Mouse (Mus musculus) stomach, postnatal 0 days (tissue): ENCODE results near the gene Ift122. TPM values are rescaled to one million over a fixed set of nuclear protein-coding genes. Genes with fewer than 3 reads are reported as not detected.

Experiments used
- ATAC-seq: fragments of 200-750 bp; cut with Nextera tagmentation; 2 replicates; pipeline ENCODE4 v1.8.0; 2017; ENCODE audit not compliant: low FRiP score, low TSS enrichment
- DNase-seq: peaks from one replicate; pipeline ENCODE4 v3.0.0-alpha.2; 2016; ENCODE audit warnings: low spot score
- H3K27ac ChIP-seq: fragments of 300-500 bp; sonication (generic); replicated peaks from 2 replicates; pipeline ENCODE4 v1.5.1; 2014; ENCODE audit warnings: mild to moderate bottlenecking, control low read depth
- H3K27me3 ChIP-seq: fragments of 300-500 bp; sonication (generic); 2 replicates; pipeline ENCODE4 v1.6.1; 2014; ENCODE audit warnings: low read length; ENCODE audit not compliant: control insufficient read depth, insufficient read depth
- H3K36me3 ChIP-seq: fragments of 300-500 bp; sonication (generic); 2 replicates; pipeline ENCODE4 v1.6.1; 2014; ENCODE audit warnings: low read length, mixed read lengths; ENCODE audit not compliant: control insufficient read depth, insufficient read depth
- H3K4me1 ChIP-seq: fragments of 300-500 bp; sonication (generic); replicated peaks from 2 replicates; pipeline ENCODE4 v1.6.1; 2014; ENCODE audit warnings: antibody characterized with exemption; ENCODE audit not compliant: control insufficient read depth, insufficient read depth
- H3K4me2 ChIP-seq: fragments of 300-500 bp; sonication (generic); replicated peaks from 2 replicates; pipeline ENCODE4 v1.6.1; 2014; ENCODE audit warnings: low read depth, mild to moderate bottlenecking, control low read depth, moderate library complexity
- H3K4me3 ChIP-seq: fragments of 300-500 bp; sonication (generic); 2 replicates; pipeline ENCODE4 v1.5.1; 2014; ENCODE audit warnings: low read depth, low read length, control low read depth
- H3K9ac ChIP-seq: fragments of 300-500 bp; sonication (generic); 2 replicates; pipeline ENCODE4 v1.6.1; 2014; ENCODE audit warnings: mild to moderate bottlenecking, low read length, control low read depth, mixed read lengths
- H3K9me3 ChIP-seq: fragments of 300-500 bp; sonication (generic); 2 replicates; pipeline ENCODE4 v1.6.1; 2016; ENCODE audit warnings: low read length; ENCODE audit not compliant: control insufficient read depth
- CTCF ChIP-seq: IDR thresholded peaks from 2 replicates; pipeline ENCODE4 v1.5.1; 2016; ENCODE audit warnings: antibody characterized with exemption, low read depth, mild to moderate bottlenecking, moderate library complexity
- EP300 ChIP-seq: optimal IDR thresholded peaks from 2 replicates; pipeline ENCODE3; 2016; ENCODE audit warnings: antibody characterized with exemption
- WGBS: fragments of 180-500 bp; shearing (Covaris S2); extraction: QIAGEN DNeasy Blood & Tissue Kit; methylation state at CpG from one replicate; pipeline ENCODE4 v1.1.7; 2014; 5-methylcytosine and 5-hydroxymethylcytosine counted together
- polyA plus RNA-seq: library from polyadenylated mRNA; unstranded; fragments of >200 nt; fragmentation: Nextera tagmentation; extraction: Ambion mirVana; gene quantifications from 2 replicates; pipeline ENCODE4 v1.2.1, GENCODE M21; 2015

Gene Ift122
- polyA plus RNA-seq, 1 experiment from 2014 or later = 4.9 TPM

- ATAC-seq (no peak), DNase-seq (no peak)
- no peaks in the 10 kb centered on the region for H3K27me3 ChIP-seq
- H3K9me3 ChIP-seq = no peaks in the 10 kb centered on the region
- no peak overlapping the region for H3K4me3 ChIP-seq
- no peaks in the 10 kb centered on the region for H3K36me3 ChIP-seq
- no peak overlapping the region for H3K9ac ChIP-seq
- no peak overlapping the region for H3K27ac ChIP-seq
- no peaks in the 10 kb centered on the region for H3K4me1 ChIP-seq
- WGBS = 77% methylated on average over 10 of the region's 10 CpGs
- no peak overlapping the region for H3K4me2 ChIP-seq
- no peak for TF ChIP-seq EP300
- no peak for TF ChIP-seq CTCF
Measured at GRCm38 (mm10) chr6:115927292-115928242, 74.3 kb downstream of the Ift122 start.

DNA sequence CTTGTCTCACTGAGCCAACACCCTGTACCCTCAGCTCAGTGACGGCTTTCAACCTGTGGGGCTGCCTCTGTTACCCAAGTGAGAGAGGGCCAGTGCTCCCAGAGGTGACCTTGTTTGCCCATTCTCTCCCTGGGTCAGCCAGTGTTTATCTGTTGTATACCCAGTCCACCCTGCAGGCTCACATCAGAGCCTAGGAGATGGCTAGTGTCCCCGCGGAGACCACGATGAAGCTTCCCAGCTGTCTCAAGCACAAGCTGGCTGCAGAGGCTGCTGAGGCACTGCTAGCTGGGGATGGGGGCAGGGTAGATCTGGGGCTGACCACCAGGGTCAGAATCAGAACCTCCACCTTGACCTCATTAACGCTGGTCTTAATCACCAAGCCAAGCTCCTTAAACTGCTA is 76.7 kb downstream of the Ift122 start:
- TF ChIP-seq EP300 = no peak
- TF ChIP-seq CTCF = no peak
- Histone ChIP-seq H3K4me2 (no peak overlapping the region), H3K36me3 (no peaks in the 10 kb centered on the region), H3K9ac (no peak overlapping the region), H3K4me1 (no peaks in the 10 kb centered on the region), H3K27me3 (no peaks in the 10 kb centered on the region), H3K27ac (no peak overlapping the region), H3K4me3 (no peak overlapping the region), H3K9me3 (no peaks in the 10 kb centered on the region)
- ATAC-seq (no peak), DNase-seq (no peak)
- 34% methylated on average over 5 of the region's 5 CpGs for WGBS

DNA sequence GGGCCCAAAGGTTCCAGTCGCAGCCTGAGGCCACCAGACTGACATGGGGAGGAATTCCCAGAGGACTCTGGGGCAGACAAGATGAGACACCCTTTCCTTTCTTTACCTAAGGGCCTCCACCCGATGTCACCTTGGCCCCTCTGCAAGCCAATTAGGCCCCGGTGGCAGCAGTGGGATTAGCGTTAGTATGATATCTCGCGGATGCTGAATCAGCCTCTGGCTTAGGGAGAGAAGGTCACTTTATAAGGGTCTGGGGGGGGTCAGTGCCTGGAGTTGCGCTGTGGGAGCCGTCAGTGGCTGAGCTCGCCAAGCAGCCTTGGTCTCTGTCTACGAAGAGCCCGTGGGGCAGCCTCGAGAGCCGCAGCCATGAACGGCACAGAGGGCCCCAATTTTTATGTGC is 78.4 kb downstream of the Ift122 start, which contains the start of gene Rho:
Gene Rho (plus strand): TSS at position 110 of the 400 bp plus-strand sequence.
- Histone ChIP-seq H3K9ac (no peak within 1 kb of the TSS), H3K9me3 (no peaks in the 10 kb centered on the region), H3K27me3 (no peaks in the 10 kb centered on the region), H3K36me3 (no peaks in the 10 kb centered on the region), H3K4me1 (no peaks in the 10 kb centered on the region), H3K4me2 (no peak within 1 kb of the TSS), H3K4me3 (no peak within 1 kb of the TSS), H3K27ac (no peak within 1 kb of the TSS)
- WGBS = 86% methylated on average over 14 of the region's 14 CpGs
- TF ChIP-seq CTCF (no peak), EP300 (no peak)
- DNase-seq (no peak), ATAC-seq (no peak)

DNA sequence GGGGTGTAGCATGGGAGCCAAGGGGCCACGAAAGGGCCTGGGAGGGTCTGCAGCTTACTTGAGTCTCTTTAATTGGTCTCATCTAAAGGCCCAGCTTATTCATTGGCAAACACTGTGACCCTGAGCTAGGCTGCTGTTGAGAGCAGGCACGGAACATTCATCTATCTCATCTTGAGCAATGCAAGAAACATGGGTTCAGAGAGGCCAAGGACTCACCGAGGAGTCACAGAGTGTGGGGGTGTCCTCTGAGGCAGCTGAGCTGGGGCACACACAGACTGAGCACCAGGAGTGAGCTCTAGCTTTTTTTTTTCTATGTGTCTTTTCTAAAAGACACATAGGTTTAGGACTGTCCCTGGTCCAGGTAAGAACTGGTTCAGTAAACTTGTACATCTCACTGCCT is 79.1 kb downstream of the Ift122 start:
- Histone ChIP-seq H3K9ac (no peak overlapping the region), H3K36me3 (no peaks in the 10 kb centered on the region), H3K27me3 (no peaks in the 10 kb centered on the region), H3K4me3 (no peak overlapping the region), H3K4me2 (no peak overlapping the region), H3K27ac (no peak overlapping the region), H3K9me3 (no peaks in the 10 kb centered on the region), H3K4me1 (no peaks in the 10 kb centered on the region)
- DNase-seq (no peak), ATAC-seq (no peak)
- WGBS = 89% methylated on average over 3 of the region's 3 CpGs
- TF ChIP-seq CTCF = no peak
- TF ChIP-seq EP300 = no peak

- Histone ChIP-seq H3K4me3 (no peak overlapping the region), H3K9me3 (0 out of 2 replicates have a peak, but pooled peaks cover 3% of the 10 kb centered on the region), H3K4me2 (no peak overlapping the region), H3K27me3 (no peaks in the 10 kb centered on the region), H3K4me1 (no peaks in the 10 kb centered on the region), H3K27ac (no peak overlapping the region), H3K9ac (no peak overlapping the region), H3K36me3 (no peaks in the 10 kb centered on the region)
- 80% methylated on average over 8 of the region's 8 CpGs for WGBS
- ATAC-seq = no peak
- no peak for DNase-seq
- TF ChIP-seq EP300 (no peak), CTCF (no peak)
Measured at GRCm38 (mm10) chr6:115935544-115935943, 82.3 kb downstream of the Ift122 start.

- H3K4me3 ChIP-seq = no peak overlapping the region
- H3K4me1 ChIP-seq = no peaks in the 10 kb centered on the region
- no peak for TF ChIP-seq CTCF
- no peak for TF ChIP-seq EP300
- WGBS = 89% methylated on average over 2 of the region's 2 CpGs
- ATAC-seq = no peak
- 0 out of 2 replicates have a peak, but pooled peaks cover 3% of the 10 kb centered on the region for H3K9me3 ChIP-seq
- no peaks in the 10 kb centered on the region for H3K27me3 ChIP-seq
- no peaks in the 10 kb centered on the region for H3K36me3 ChIP-seq
- DNase-seq = no peak
- no peak overlapping the region for H3K4me2 ChIP-seq
- H3K27ac ChIP-seq = no peak overlapping the region
- H3K9ac ChIP-seq = no peak overlapping the region
Measured at GRCm38 (mm10) chr6:115938011-115938410, 84.7 kb downstream of the Ift122 start.
